Mouse (Mus musculus) heart, postnatal 0 days (tissue): ENCODE data around the gene Optc. TPM values are rescaled to one million over a fixed set of nuclear protein-coding genes. Genes with fewer than 3 reads are reported as not detected.

Source experiments
- ATAC-seq: fragments of 200-750 bp; cut with Nextera tagmentation; 2 replicates; pipeline ENCODE4 v1.8.0; 2017; ENCODE audit warnings: low read depth, moderate number of reproducible peaks, moderate library complexity; ENCODE audit not compliant: insufficient read depth
- DNase-seq: peaks from one replicate; pipeline ENCODE4 v3.0.0-alpha.2; 2016; ENCODE audit warnings: low spot score
- H3K27ac ChIP-seq: fragments of 300-500 bp; sonication (generic); 2 replicates; pipeline ENCODE4 v1.5.1; 2014; ENCODE audit warnings: low read depth, mild to moderate bottlenecking
- H3K27me3 ChIP-seq: fragments of 300-500 bp; sonication (generic); 2 replicates; pipeline ENCODE4 v1.6.1; 2014; ENCODE audit warnings: low read length, mixed read lengths; ENCODE audit not compliant: control insufficient read depth, insufficient read depth
- H3K36me3 ChIP-seq: fragments of 300-500 bp; sonication (generic); replicated peaks from 2 replicates; pipeline ENCODE4 v1.6.1; 2014; ENCODE audit warnings: low read length, mixed read lengths; ENCODE audit not compliant: control insufficient read depth, insufficient read depth
- H3K4me1 ChIP-seq: fragments of 300-500 bp; sonication (generic); 2 replicates; pipeline ENCODE4 v1.6.1; 2014; ENCODE audit warnings: antibody characterized with exemption; ENCODE audit not compliant: control insufficient read depth, insufficient read depth
- H3K4me2 ChIP-seq: fragments of 300-500 bp; sonication (generic); 2 replicates; pipeline ENCODE4 v1.6.1; 2014; ENCODE audit warnings: low read depth, mild to moderate bottlenecking, low read length, moderate library complexity
- H3K4me3 ChIP-seq: fragments of 300-500 bp; sonication (generic); 2 replicates; pipeline ENCODE4 v1.5.1; 2014; ENCODE audit warnings: low read depth, low read length
- H3K9ac ChIP-seq: fragments of 300-500 bp; sonication (generic); replicated peaks from 2 replicates; pipeline ENCODE4 v1.6.1; 2014; ENCODE audit warnings: low read depth, low read length, mixed read lengths
- H3K9me3 ChIP-seq: fragments of 300-500 bp; sonication (generic); replicated peaks from 2 replicates; pipeline ENCODE4 v1.6.1; 2016; ENCODE audit warnings: low read length; ENCODE audit not compliant: control insufficient read depth
- CTCF ChIP-seq: IDR thresholded peaks from 2 replicates; pipeline ENCODE4 v1.5.1; 2016; ENCODE audit warnings: antibody characterized with exemption, control low read depth, low read depth
- EP300 ChIP-seq: IDR thresholded peaks from 2 replicates; pipeline ENCODE4 v1.6.1; 2016; ENCODE audit warnings: antibody characterized with exemption, low read depth
- WGBS: fragments of 180-500 bp; shearing (Covaris S2); extraction: QIAGEN DNeasy Blood & Tissue Kit; methylation state at CpG from one replicate; pipeline ENCODE4 v1.1.7; 2014; 5-methylcytosine and 5-hydroxymethylcytosine counted together
- polyA plus RNA-seq: library from polyadenylated mRNA; unstranded; fragments of >200 nt; fragmentation: Nextera tagmentation; extraction: Ambion mirVana; gene quantifications from 2 replicates; pipeline ENCODE4 v1.2.1, GENCODE M21; 2015
- total RNA-seq: library from RNA; depleted of rRNA; stranded (reverse); fragments of >200 nt; gene quantifications from 2 replicates; pipeline ENCODE4 v1.2.3, GENCODE M21; 2014; ENCODE audit warnings: low replicate concordance

Optc gene
- total and polyA plus RNA-seq, 2 experiments from 2014 or later, result 0.07 to 3.2 TPM

DNA sequence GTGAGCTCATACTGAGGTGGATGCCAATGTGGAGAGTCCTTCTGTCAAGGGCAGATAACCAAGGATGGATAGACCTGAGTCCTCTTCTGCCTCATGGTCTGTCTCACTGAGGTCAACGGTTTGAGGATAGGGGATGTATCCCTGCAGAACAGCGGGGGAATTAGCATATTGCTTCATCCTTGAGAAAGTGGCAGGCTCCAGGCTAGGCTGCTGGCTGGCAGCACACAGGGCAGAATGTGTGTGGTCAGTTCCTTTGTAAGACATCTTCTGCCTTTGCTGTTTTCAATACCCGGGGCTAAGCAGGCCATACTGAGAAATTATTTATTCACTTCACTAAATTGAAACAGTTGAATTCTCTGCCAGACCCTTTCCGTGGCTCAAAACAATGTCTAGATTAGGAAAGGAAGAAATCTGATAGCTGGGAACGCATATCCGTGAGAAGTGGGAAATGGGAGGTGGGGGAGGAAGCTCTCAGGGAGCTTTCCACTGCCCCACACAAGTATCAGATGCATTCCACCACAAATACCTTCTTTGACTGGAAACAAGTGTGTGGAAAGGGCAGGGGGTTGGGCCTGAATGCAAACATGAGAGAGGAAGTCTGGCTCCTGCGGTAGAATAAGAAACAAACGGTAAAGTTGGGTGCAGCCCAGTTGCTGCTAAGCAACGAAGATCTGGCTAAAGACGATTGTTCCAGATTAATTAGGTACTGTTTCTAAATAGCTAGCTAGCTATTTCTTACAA, 44.4 kb downstream of the Optc start:
- TF ChIP-seq EP300 (no peak), CTCF (no peak)
- Histone ChIP-seq H3K36me3 (no peaks in the 10 kb centered on the region), H3K9me3 (peaks cover 5% of the 10 kb centered on the region; the same call in 1 of the 2 replicates), H3K4me1 (peaks cover 6% of the 10 kb centered on the region; the same call in 1 of the 2 replicates), H3K4me2 (no peak overlapping the region), H3K9ac (no peak overlapping the region), H3K27ac (peak overlapping the region; percentile 55), H3K4me3 (no peak overlapping the region), H3K27me3 (no peaks in the 10 kb centered on the region)
- WGBS, result 15% methylated on average over 10 of the region's 10 CpGs
- ATAC-seq (peak; percentile 60), DNase-seq (peak; percentile 39)

- H3K4me3 ChIP-seq, result no peak overlapping the region
- DNase-seq (no peak), ATAC-seq (no peak)
- no peak overlapping the region for H3K4me2 ChIP-seq
- H3K36me3 ChIP-seq, result no peaks in the 10 kb centered on the region
- peaks cover 5% of the 10 kb centered on the region; the same call in 1 of the 2 replicates for H3K9me3 ChIP-seq
- 32% methylated on average over 5 of the region's 5 CpGs for WGBS
- H3K27me3 ChIP-seq, result no peaks in the 10 kb centered on the region
- no peak overlapping the region for H3K27ac ChIP-seq
- peaks cover 6% of the 10 kb centered on the region; the same call in 1 of the 2 replicates for H3K4me1 ChIP-seq
- TF ChIP-seq CTCF (no peak), EP300 (no peak)
- no peak overlapping the region for H3K9ac ChIP-seq
Observed at GRCm38 (mm10) chr1:133861028-133861427, 46.8 kb downstream of the Optc start.

GRCm38 (mm10) chr1:133859821-133860711, 47.7 kb downstream of the Optc start:
- Histone ChIP-seq H3K27me3 (no peaks in the 10 kb centered on the region), H3K4me2 (no peak overlapping the region), H3K36me3 (no peaks in the 10 kb centered on the region), H3K9me3 (no peaks in the 10 kb centered on the region), H3K4me1 (peaks cover 9% of the 10 kb centered on the region), H3K9ac (no peak overlapping the region), H3K27ac (no peak overlapping the region), H3K4me3 (no peak overlapping the region)
- 87% methylated on average over 20 of the region's 20 CpGs for WGBS
- ATAC-seq (no peak), DNase-seq (no peak)
- TF ChIP-seq EP300 (no peak), CTCF (no peak)

GRCm38 (mm10) chr1:133859257-133859656, 48.5 kb downstream of the Optc start:
- H3K4me3 ChIP-seq, result no peak overlapping the region
- no peaks in the 10 kb centered on the region for H3K9me3 ChIP-seq
- TF ChIP-seq CTCF (no peak), EP300 (no peak)
- no peak overlapping the region for H3K27ac ChIP-seq
- H3K4me1 ChIP-seq, result peaks cover 13% of the 10 kb centered on the region
- no peak overlapping the region for H3K9ac ChIP-seq
- no peak overlapping the region for H3K4me2 ChIP-seq
- H3K27me3 ChIP-seq, result no peaks in the 10 kb centered on the region
- no peak for DNase-seq
- H3K36me3 ChIP-seq, result no peaks in the 10 kb centered on the region
- no peak for ATAC-seq
- WGBS, result 55% methylated on average over 6 of the region's 6 CpGs

DNA sequence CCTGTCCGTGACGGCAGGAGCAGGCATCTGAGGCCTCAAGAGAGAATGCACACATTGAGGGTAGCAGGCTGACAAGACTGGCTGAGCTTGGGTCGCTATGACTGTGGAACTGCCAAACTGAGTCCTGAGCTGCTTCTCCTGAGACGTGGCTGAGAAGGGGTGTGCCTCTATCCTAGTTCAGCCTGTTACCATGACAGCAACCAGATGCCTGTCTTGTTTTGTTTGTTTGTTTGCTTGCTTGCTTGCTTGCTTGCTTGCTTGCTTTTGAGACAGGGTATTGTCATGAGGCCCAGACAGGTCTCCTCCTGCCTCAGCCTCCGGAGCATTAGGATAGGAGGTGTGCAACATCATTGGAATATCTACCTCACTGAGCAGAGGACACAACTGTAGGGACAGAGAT, 50.0 kb downstream of the Optc start:
- Histone ChIP-seq H3K4me3 (no peak overlapping the region), H3K27ac (no peak overlapping the region), H3K4me2 (no peak overlapping the region), H3K36me3 (no peaks in the 10 kb centered on the region), H3K9ac (no peak overlapping the region), H3K27me3 (peaks cover 11% of the 10 kb centered on the region), H3K9me3 (no peaks in the 10 kb centered on the region), H3K4me1 (peaks cover 18% of the 10 kb centered on the region)
- WGBS, result 92% methylated on average over 5 of the region's 5 CpGs
- ATAC-seq, result no peak
- no peak for DNase-seq
- TF ChIP-seq EP300, result no peak
- no peak for TF ChIP-seq CTCF
